Mouse (Mus musculus) C2C12 (cell line): ENCODE results near the gene Fundc1.

Experiments
- CEBPB ChIP-seq: IDR thresholded peaks from one replicate; pipeline ENCODE4 v1.6.1; 2011; ENCODE audit warnings: low read depth, mild to moderate bottlenecking, control low read depth, moderate library complexity
- CTCF ChIP-seq: IDR thresholded peaks from one replicate; pipeline ENCODE4 v1.5.1; 2011; ENCODE audit not compliant: control insufficient read depth, insufficient read depth, insufficient read length
- MAX ChIP-seq: IDR thresholded peaks from one replicate; pipeline ENCODE4 v1.6.1; 2011; ENCODE audit warnings: mild to moderate bottlenecking, control low read depth
- USF1 ChIP-seq: IDR thresholded peaks from one replicate; pipeline ENCODE4 v1.6.1; 2011; ENCODE audit warnings: low read depth, mild to moderate bottlenecking, control low read depth, moderate library complexity

DNA sequence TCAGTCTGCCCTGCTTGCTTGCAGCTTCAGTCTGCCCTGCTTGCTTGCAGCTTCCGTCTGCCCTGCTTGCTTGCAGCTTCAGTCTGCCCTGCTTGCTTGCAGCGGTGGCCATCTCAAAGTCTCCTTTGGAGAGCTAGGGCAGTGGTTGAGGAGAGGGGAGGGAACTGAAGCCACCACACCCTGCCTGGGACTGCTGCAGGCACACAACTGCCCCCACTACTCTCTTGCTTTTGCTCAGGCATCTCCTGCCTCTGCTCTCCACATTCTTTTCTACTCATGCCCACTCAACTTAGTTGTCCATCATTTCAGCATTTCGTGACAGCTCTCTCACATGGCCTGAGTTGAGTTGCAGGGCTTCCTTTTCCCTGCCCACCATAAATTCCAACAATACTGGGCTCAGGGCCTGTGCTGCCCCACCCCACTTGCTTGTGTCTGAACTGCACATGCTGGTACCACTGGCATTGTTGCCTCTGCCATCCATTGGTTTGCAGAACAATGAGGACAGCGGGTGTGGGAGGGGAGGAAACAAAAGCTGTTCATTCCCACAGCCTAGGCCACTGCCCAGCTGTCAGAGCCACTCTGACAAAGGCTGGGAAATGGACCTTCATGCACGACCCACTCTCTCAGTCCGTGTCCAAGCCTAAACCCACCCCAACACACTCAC is 24.9 kb downstream of the Fundc1 start:
- TF ChIP-seq CTCF (no peak), MAX (no peak), USF1 (no peak), CEBPB (no peak)
